Mouse (Mus musculus): ENCODE measurements around the gene Gpr155. TPM values are rescaled to one million over a fixed set of nuclear protein-coding genes. Genes with fewer than 3 reads are reported as not detected.

The Gpr155 gene
- total and polyA plus RNA-seq, 3 experiments: 0.23 to 0.99 TPM; not detected in 1

- Histone ChIP-seq H3K4me1 (ENCODE audit: control insufficient read depth in 1 of 2, insufficient read depth in 2 of 2, low read length in 2 of 2) (peaks cover 0 to 3% of the 10 kb centered on the region in 2 experiments; a peak in 1 of 4 replicates), H3K9ac (ENCODE audit: control insufficient read depth, low read depth, low read length, poor library complexity, severe bottlenecking) (peak overlapping the region; percentile 36), H3K4me3 (ENCODE audit: control insufficient read depth in 1 of 2, insufficient read depth in 1 of 2, low read depth in 2 of 2, low read length in 2 of 2) (peak overlapping the region; percentile 63 to 83), H3K27ac (ENCODE audit: control insufficient read depth, low read depth, low read length) (no peak overlapping the region), H3K79me2 (ENCODE audit: control insufficient read depth, insufficient read depth, low read length, poor library complexity) (no peaks in the 10 kb centered on the region), H3K27me3 (ENCODE audit: control insufficient read depth in 1 of 2, insufficient read depth in 2 of 2, low read length in 2 of 2) (peaks cover 2 to 3% of the 10 kb centered on the region in 2 experiments; a peak in 3 of 4 replicates), H3K9me3 (replicated peaks; ENCODE audit: insufficient read depth, low read length) (no peaks in the 10 kb centered on the region), H3K36me3 (ENCODE audit: control insufficient read depth in 1 of 2, insufficient read depth in 2 of 2, low read length in 2 of 2) (peaks cover 0 to 8% of the 10 kb centered on the region in 2 experiments; a peak in 2 of 4 replicates)
- TF ChIP-seq RCOR1 (IDR thresholded peaks at IDR 0.05; ENCODE audit: low read depth, low read length) (no peak), JUND (IDR thresholded peaks at IDR 0.05; ENCODE audit: low read depth, low read length) (no peak), MYB (IDR thresholded peaks at IDR 0.05; ENCODE audit: low read depth, low read length) (no peak), ZKSCAN1 (IDR thresholded peaks at IDR 0.05; ENCODE audit: low read depth, low read length) (no peak), MXI1 (IDR thresholded peaks at IDR 0.05; ENCODE audit: low read depth, low read length) (peak; percentile 18; the same call in 1 of the 2 replicates), NRF1 (IDR thresholded peaks at IDR 0.05; ENCODE audit: insufficient read depth, low read depth, low read length, poor library complexity, severe bottlenecking) (no peak), GABPA (IDR thresholded peaks at IDR 0.05; ENCODE audit: low read depth, low read length) (no peak), MAX (IDR thresholded peaks at IDR 0.05; ENCODE audit: low read length) (peak; percentile 64; the same call in 1 of the 2 replicates)
- DNase-seq (ENCODE audit: low read depth, low spot score): no peak
Observed at GRCm38 (mm10) chr2:73385641-73386355, 574 bp downstream of the Gpr155 start.

- peaks cover 0 to 8% of the 10 kb centered on the region in 2 experiments; a peak in 2 of 4 replicates for H3K36me3 ChIP-seq (ENCODE audit: control insufficient read depth in 1 of 2, insufficient read depth in 2 of 2, low read length in 2 of 2)
- no peaks in the 10 kb centered on the region for H3K9me3 ChIP-seq (replicated peaks; ENCODE audit: insufficient read depth, low read length)
- no peak overlapping the region for H3K27ac ChIP-seq (ENCODE audit: control insufficient read depth, low read depth, low read length)
- no peak overlapping the region for H3K4me3 ChIP-seq (ENCODE audit: control insufficient read depth in 1 of 2, insufficient read depth in 1 of 2, low read depth in 2 of 2, low read length in 2 of 2)
- DNase-seq (ENCODE audit: low read depth, low spot score): no peak
- H3K4me1 ChIP-seq (ENCODE audit: control insufficient read depth in 1 of 2, insufficient read depth in 2 of 2, low read length in 2 of 2): peaks cover 0 to 3% of the 10 kb centered on the region in 2 experiments; a peak in 1 of 4 replicates
- no peak overlapping the region for H3K9ac ChIP-seq (ENCODE audit: control insufficient read depth, low read depth, low read length, poor library complexity, severe bottlenecking)
- TF ChIP-seq TCF12 (IDR thresholded peaks at IDR 0.05; ENCODE audit: low read depth, low read length): no peak
- TF ChIP-seq E2F4 (IDR thresholded peaks at IDR 0.05; ENCODE audit: borderline replicate concordance, low read depth, low read length): no peak
- TF ChIP-seq ZNF384 (IDR thresholded peaks at IDR 0.05; ENCODE audit: low read depth, low read length): peak; percentile 72
- no peak for TF ChIP-seq MXI1 (IDR thresholded peaks at IDR 0.05; ENCODE audit: low read depth, low read length)
- TF ChIP-seq CTCF (IDR thresholded peaks at IDR 0.05 in 2 of 3, conservative IDR thresholded peaks at IDR 0.05 in 1 of 3; ENCODE audit: control insufficient read depth in 1 of 3, insufficient read depth in 1 of 3, low read depth in 2 of 3, low read length in 3 of 3, poor library complexity in 1 of 3, severe bottlenecking in 1 of 3): no peak
- TF ChIP-seq NRF1 (IDR thresholded peaks at IDR 0.05; ENCODE audit: insufficient read depth, low read depth, low read length, poor library complexity, severe bottlenecking): no peak
- peak; percentile 72; the same call in 1 of the 2 replicates for TF ChIP-seq MEF2A (IDR thresholded peaks at IDR 0.05; ENCODE audit: extremely low read depth, insufficient replicate concordance, low read depth, low read length, poor library complexity, severe bottlenecking)
- TF ChIP-seq GATA1 (IDR thresholded peaks at IDR 0.05; ENCODE audit: low read depth, low read length): 0 out of 2 replicates have a peak, but pooled peaks have one; percentile 23
- TF ChIP-seq TAL1 (IDR thresholded peaks at IDR 0.05; ENCODE audit: low read length): no peak
- TF ChIP-seq SIN3A (IDR thresholded peaks at IDR 0.05; ENCODE audit: low read length): 0 out of 2 replicates have a peak, but pooled peaks have one; percentile 29
- TF ChIP-seq MAX (IDR thresholded peaks at IDR 0.05; ENCODE audit: low read length): no peak
- peak; percentile 48; the same call in 1 of the 2 replicates for TF ChIP-seq ETS1 (IDR thresholded peaks at IDR 0.05; ENCODE audit: low read depth, low read length)
- TF ChIP-seq ZKSCAN1 (IDR thresholded peaks at IDR 0.05; ENCODE audit: low read depth, low read length): no peak
- TF ChIP-seq ELF1 (IDR thresholded peaks at IDR 0.05; ENCODE audit: low read depth, low read length): no peak
- peaks cover 2 to 3% of the 10 kb centered on the region in 2 experiments; a peak in 3 of 4 replicates for H3K27me3 ChIP-seq (ENCODE audit: control insufficient read depth in 1 of 2, insufficient read depth in 2 of 2, low read length in 2 of 2)
- H3K79me2 ChIP-seq (ENCODE audit: control insufficient read depth, insufficient read depth, low read length, poor library complexity): no peaks in the 10 kb centered on the region
Observed at GRCm38 (mm10) chr2:73385172-73385571, 1.2 kb downstream of the Gpr155 start.

Measured in MEL (cell line).